Mouse (Mus musculus) lung, postnatal 14 days (tissue): ENCODE results near the gene Parvb.

Source experiments
- DNase-seq: peaks from one replicate; pipeline ENCODE4 v3.0.0; 2021

Parvb gene

DNA sequence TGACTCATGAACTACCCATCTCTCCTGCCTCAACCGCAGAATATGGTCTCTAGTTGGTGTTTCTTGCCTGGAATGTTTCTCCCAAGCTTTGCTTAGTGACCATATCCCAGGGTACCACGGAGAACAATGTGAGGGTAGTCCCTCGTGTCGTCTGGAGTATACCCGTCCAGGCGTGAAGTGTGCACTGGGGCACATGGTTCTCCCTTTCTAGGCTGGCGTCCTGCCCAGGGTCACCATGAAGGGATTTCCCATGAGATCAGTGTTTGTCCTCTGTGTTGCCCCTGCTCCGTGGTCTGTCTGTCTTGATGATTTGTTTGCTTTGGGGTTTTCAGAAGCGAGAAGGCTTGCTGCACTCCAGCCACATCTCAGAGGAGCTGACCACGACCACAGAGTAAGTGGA lies 63.4 kb downstream of the Parvb start:
- no peak for DNase-seq

DNA sequence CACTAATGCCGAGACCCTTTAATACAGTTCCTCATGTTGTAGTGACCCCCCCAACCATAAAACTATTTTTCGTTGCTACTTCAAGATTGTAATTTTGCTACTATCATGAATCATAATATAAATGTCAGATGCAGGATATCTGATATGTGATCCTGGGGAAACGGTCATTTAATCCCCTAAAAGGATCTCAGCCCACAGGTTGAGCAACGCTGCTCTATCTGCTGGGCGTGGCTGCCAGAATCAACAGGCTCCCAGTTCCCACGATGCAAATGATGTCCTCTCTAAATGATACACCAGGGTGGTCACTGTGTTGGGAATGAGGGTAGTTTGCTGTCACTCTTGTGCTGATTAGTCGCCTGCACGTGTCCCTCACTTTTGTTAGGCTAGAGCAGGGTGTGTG lies 65.6 kb downstream of the Parvb start:
- DNase-seq, result no peak

- DNase-seq, result peak; percentile 10
Measured at GRCm38 (mm10) chr15:84298804-84299370, 67.0 kb downstream of the Parvb start.

- DNase-seq, result no peak
Measured at GRCm38 (mm10) chr15:84299662-84300333, 68.0 kb downstream of the Parvb start.

GRCm38 (mm10) chr15:84300591-84300990 lies 68.7 kb downstream of the Parvb start:
- no peak for DNase-seq

- peak; percentile 49 for DNase-seq
Measured at GRCm38 (mm10) chr15:84301026-84301425, 69.2 kb downstream of the Parvb start.

GRCm38 (mm10) chr15:84301641-84302420 lies 70.0 kb downstream of the Parvb start:
- DNase-seq, result no peak

DNA sequence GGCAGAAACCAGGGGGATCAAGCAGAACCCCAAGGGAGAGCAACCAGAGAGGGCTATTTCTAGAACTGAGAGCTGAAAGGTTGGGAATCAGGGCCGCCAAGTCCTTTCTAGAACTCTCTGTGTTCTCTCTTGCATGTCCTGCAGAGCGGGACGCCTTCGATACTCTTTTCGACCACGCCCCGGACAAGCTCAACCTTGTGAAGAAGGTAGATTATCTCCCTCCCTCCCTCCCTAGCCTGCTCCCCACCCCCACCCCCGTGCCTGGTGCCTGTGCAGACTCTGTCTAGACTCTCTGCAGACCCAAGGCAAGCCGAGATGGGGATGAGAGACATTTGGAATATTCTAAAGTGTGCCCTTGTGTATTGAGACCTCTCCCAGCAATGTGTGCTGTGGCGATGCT lies 71.4 kb downstream of the Parvb start:
- no peak for DNase-seq

DNA sequence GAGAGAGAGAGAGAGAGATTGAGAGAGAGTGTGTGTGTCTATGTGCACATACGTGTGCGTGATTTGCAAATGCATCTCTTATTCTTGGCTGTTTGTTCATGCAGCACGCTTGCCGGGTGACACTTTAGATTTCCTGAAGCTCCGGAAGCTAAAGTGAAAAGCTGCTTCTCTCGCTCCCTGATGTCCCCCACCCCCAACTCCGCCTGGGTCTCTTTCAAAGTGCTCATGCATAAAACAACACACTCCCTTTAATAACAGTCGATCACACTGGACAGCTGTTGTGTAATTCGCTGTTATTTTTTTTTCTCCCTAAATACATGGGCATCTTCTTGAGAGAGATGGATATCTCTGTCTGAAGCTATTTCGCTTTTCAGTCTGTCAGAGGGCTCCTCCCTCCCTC lies 73.5 kb downstream of the Parvb start:
- no peak for DNase-seq

DNA sequence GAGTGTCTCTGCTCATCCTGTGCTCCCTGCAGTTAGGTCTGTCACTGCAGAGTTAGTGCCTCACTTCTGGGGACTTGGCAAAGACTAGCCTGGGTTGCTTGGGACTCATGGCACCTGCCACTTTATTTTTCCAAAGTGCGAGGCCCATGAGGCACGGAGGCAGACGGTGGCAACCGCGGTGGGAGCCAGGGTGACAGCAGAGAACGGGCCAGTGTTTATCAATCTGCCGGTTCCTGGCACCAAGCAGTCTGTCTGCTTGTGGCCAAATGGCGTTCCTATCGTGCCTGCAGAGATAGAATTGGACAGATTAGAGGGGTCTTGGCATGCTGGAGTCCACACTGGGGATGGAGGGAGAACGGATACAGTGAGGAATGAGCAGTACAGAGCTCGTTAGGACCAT lies 78.4 kb downstream of the Parvb start:
- DNase-seq, result no peak

- no peak for DNase-seq
Measured at GRCm38 (mm10) chr15:84311295-84312085, 79.6 kb downstream of the Parvb start.

DNA sequence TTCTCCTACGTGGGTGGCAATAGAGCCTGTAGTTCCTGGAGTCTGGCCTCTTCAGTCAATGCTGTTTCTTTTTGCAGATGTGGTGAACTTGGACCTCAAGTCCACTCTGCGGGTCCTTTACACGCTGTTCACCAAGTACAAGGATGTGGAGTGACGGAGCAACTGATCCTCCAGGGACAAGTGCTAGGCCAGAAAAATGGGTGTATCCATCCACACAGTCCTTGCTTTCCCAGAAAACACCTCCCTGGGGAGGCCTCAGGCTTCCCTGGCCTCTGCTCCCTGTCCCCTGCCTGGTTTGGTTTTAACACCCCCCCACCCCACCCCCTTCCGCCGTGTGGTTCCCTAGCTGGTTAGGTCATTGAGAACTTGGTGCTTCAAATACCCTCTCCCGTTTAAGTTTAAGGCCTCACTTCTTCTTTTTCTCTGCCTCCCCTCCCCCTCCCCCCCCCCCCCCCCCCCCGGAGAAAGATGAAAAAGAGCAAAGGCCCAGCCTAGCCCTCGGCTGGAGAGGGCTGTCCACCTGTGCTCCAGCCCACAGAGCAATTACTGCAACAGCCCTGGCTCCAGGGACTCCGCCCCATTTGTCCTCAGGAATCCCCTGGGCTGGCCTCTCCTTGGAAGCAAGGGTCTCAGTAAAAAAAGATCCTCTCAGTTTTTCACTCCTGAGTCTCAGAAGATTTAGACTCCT lies 81.2 kb downstream of the Parvb start:
- DNase-seq, result no peak

DNA sequence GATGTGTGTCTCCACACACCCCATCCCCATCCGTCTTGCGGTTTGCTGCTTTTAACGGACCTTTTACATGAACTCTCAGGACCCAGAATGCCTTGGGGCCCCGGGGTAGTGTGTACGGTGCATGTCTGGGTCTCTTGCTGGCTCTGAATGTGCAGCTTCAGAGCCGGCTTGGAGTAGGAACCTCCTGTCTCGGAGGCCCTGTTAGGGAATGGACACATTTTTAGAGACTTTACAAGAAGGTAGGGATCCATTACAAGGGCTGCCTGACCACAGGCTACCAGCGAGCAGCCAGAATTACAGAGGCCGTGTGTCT lies 81.7 kb downstream of the Parvb start:
- DNase-seq, result no peak

- DNase-seq, result no peak
Measured at GRCm38 (mm10) chr15:84314420-84315080, 82.7 kb downstream of the Parvb start.

DNA sequence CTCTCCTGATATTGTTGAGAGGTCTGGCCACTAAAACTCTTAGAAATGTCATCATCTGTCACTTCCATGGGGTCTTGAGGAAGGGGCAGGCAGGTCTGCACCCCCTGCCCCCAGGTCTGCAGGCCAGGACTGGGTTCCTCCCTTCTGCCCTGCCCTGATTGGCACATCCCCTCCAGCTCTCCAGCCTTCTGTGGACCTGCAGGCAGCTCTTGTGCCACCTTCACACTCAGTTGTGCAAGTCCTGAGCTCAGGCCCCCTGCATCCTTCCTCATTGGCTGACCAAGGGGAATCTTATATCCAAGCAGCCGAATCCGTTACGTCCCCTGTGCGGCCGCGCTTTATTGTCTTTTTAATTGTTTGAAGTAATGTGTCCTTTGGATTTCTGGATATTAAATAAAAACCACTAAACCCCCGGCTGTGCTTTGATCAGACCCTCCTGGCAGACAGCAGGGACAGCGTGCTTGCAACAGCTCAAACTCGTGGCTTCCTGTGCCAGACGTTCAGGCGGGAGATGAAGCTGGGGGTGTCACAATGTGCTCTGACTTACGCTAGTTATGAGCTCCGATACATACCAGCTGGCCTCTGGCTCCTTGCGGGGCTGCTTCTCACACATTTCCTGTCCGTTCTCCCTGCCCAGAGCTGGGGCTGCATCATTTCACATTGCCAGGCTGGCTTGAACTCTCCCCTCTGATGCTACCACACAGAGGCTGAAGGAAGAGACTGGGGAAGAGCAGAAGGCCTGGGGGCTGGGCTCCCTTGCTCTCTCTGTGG lies 83.6 kb downstream of the Parvb start:
- DNase-seq, result peak; percentile 43

- DNase-seq, result no peak
Measured at GRCm38 (mm10) chr15:84319393-84319792, 87.5 kb downstream of the Parvb start.

DNA sequence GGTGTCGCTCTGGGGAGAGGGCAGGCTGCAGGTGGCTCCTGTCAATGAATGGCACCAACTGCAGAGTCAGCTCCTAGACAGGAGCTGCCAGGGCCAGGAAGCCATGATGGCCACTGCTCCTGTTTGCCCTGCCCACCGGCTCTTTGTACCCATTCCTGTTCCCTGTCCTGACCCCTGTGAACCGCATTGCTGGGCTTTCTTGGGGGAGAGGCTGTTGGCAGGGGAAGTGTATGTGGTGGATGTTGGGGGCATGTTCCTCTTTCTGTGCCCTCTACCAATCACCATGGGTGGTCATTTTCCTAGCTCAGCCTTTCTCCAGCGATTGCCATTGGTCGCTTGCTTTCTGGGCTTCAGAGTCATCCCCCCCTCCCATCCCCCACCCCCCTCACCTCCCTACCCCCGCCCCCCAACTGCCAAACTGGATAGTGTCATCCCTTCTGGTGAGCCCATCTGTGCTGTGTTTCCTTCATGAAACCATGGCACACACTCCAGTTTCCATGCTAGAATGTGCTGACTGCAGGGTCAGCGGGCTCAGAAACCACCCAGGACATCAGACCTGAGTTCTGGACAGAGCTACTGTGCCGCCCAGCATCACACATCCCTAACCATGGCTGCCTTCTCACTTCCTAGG lies 89.8 kb downstream of the Parvb start:
- DNase-seq, result no peak

DNA sequence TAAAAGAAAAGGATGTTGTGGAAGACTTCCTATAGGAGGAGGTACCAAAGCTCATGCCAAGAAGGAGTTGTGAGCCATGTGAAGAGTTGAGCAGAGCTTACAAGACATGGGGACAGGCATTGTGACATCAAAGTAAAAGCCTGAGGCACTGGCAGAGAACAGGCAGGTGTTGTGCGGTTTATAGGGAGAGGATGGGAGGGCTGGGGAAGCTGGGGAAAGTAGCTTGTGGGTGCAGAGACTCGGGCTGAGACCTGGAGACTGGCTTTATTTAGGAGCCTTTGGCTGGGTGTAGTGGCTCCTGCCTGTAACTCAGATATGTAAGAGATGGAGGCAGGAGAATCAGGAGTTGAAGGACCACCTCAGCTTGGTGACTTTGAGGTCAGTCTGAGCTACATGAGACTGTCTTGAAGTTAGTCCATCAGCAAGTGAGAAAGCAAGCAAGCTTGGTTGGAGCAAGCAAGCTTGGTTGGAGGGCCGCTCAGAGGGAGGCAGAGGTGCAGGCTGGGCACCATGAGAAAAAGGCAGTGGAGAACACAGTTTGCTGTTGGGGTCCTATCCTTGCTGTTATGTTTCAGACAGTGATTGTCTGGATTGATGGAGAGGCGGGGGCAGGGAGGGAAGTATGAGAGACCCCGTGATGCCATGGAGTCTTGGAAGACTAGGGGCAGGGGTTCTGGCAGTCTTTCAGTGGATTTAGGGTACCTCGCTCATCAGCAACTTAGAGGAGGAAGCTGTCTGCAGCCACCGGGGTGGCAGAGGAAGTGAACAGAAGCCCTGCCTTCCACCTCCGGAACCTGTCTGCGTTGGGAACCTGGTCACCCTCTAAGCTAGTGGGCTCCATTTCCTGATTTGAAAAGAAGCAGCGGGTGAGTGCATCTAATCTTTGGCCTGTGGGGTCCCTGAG lies 92.4 kb downstream of the Parvb start, which contains the start of gene Parvg:
TSS of gene Parvg (plus strand) at position 61 of the 904 bp plus-strand sequence.
- peak; percentile 17 for DNase-seq

- no peak for DNase-seq
Measured at GRCm38 (mm10) chr15:84324870-84325553, 93.2 kb downstream of the Parvb start.
